Mouse (Mus musculus) CH12.LX (cell line): Measurements from ENCODE around the gene Dennd2a. TPM values are rescaled to one million over a fixed set of nuclear protein-coding genes. Genes with fewer than 3 reads are reported as not detected.

ENCODE experiments used
- DNase-seq: peaks from one replicate; pipeline ENCODE4 v3.0.0-alpha.2; 2013; ENCODE audit errors: extremely low read depth
- H3K27ac ChIP-seq: 2 replicates; pipeline ENCODE4 v1.5.1; 2012; ENCODE audit warnings: low read depth, mild to moderate bottlenecking, control low read depth, moderate library complexity; ENCODE audit not compliant: insufficient read depth
- H3K27me3 ChIP-seq: replicated peaks from 2 replicates; pipeline ENCODE3; 2012; ENCODE audit warnings: inconsistent platforms
- H3K36me3 ChIP-seq, 2 experiments: replicated peaks in 1 of 2; 2 replicates each; pipeline versions ENCODE3 to v1.6.1; 2012; ENCODE audit warnings: inconsistent platforms in 1 of 2, low read length in 1 of 2, mild to moderate bottlenecking in 1 of 2, mixed read lengths in 1 of 2, moderate library complexity in 1 of 2; ENCODE audit not compliant: control insufficient read depth in 1 of 2, insufficient read depth in 1 of 2
- H3K4me1 ChIP-seq, 2 experiments: 2 replicates each; pipeline ENCODE4 v1.6.1; 2012; ENCODE audit warnings: inconsistent platforms in 1 of 2, moderate library complexity in 1 of 2; ENCODE audit not compliant: insufficient read depth in 2 of 2, control insufficient read depth in 1 of 2
- H3K4me2 ChIP-seq: 2 replicates; pipeline ENCODE4 v1.6.1; 2012; ENCODE audit warnings: low read depth, mild to moderate bottlenecking, control low read depth; ENCODE audit not compliant: poor library complexity, insufficient read depth, severe bottlenecking
- H3K4me3 ChIP-seq, 3 experiments: fragments of 150-350 bp in 1 of 3; sonication (generic) in 1 of 3; replicated peaks in 1 of 3; 2 replicates each; pipeline versions ENCODE3 to v1.5.1; 2011 to 2012; ENCODE audit warnings: low read depth in 2 of 3, low read length in 2 of 3, mild to moderate bottlenecking in 2 of 3, moderate library complexity in 2 of 3, control low read depth in 1 of 3, improper control_type of control experiment in 1 of 3, inconsistent platforms in 1 of 3, mixed read lengths in 1 of 3; ENCODE audit not compliant: poor library complexity in 1 of 3
- H3K79me2 ChIP-seq: replicated peaks from 2 replicates; pipeline ENCODE4 v1.6.1; 2012; ENCODE audit warnings: mild to moderate bottlenecking, moderate library complexity; ENCODE audit not compliant: control insufficient read depth, poor library complexity, insufficient read depth, severe bottlenecking; ENCODE audit errors: extremely low read depth
- H3K9ac ChIP-seq: 2 replicates; pipeline ENCODE4 v1.6.1; 2012; ENCODE audit warnings: low read depth, mild to moderate bottlenecking, control low read depth, moderate library complexity; ENCODE audit not compliant: insufficient read depth
- H3K9me3 ChIP-seq: replicated peaks from 2 replicates; pipeline ENCODE3; 2012; ENCODE audit warnings: low read length, inconsistent platforms, mixed read lengths
- BHLHE40 ChIP-seq: IDR thresholded peaks from 2 replicates; pipeline ENCODE4 v1.6.1; 2011; ENCODE audit warnings: mild to moderate bottlenecking, low read depth, low read length, improper control_type of control experiment
- CHD2 ChIP-seq: IDR thresholded peaks from 2 replicates; pipeline ENCODE4 v1.6.1; 2011; ENCODE audit warnings: low read length, improper control_type of control experiment
- CTCF ChIP-seq, 2 experiments: IDR thresholded peaks in 1 of 2; conservative IDR thresholded peaks in 1 of 2; 2 replicates each; pipeline ENCODE4 v1.5.1; 2011 to 2012; ENCODE audit warnings: low read depth in 2 of 2, low read length in 2 of 2, improper control_type of control experiment in 1 of 2, inconsistent platforms in 1 of 2, mild to moderate bottlenecking in 1 of 2, moderate library complexity in 1 of 2
- EP300 ChIP-seq: IDR thresholded peaks from 2 replicates; pipeline ENCODE4 v1.6.1; 2011; ENCODE audit warnings: low read length, improper control_type of control experiment
- ETS1 ChIP-seq: conservative IDR thresholded peaks from 2 replicates; pipeline ENCODE4 v1.6.1; 2012; ENCODE audit warnings: low read depth, mild to moderate bottlenecking, inconsistent platforms, low read length, improper control_type of control experiment, moderate library complexity
- HCFC1 ChIP-seq: IDR thresholded peaks from 2 replicates; pipeline ENCODE4 v1.6.1; 2012; ENCODE audit warnings: low read depth, mild to moderate bottlenecking, inconsistent platforms, low read length, improper control_type of control experiment
- IRF4 ChIP-seq: IDR thresholded peaks from 2 replicates; pipeline ENCODE4 v1.6.1; 2014; ENCODE audit warnings: low read depth, mild to moderate bottlenecking, inconsistent platforms, low read length, improper control_type of control experiment
- JUN ChIP-seq: IDR thresholded peaks from 2 replicates; pipeline ENCODE4 v1.6.1; 2011; ENCODE audit warnings: low read depth, mild to moderate bottlenecking, low read length, improper control_type of control experiment, moderate library complexity; ENCODE audit not compliant: insufficient read depth
- MAFK ChIP-seq: IDR thresholded peaks from 2 replicates; pipeline ENCODE4 v1.6.1; 2011; ENCODE audit warnings: low read length, improper control_type of control experiment; ENCODE audit not compliant: insufficient replicate concordance
- MAX ChIP-seq: IDR thresholded peaks from 2 replicates; pipeline ENCODE4 v1.6.1; 2011; ENCODE audit warnings: low read length, improper control_type of control experiment
- MAZ ChIP-seq: IDR thresholded peaks from 2 replicates; pipeline ENCODE4 v1.6.1; 2012; ENCODE audit warnings: low read depth, mild to moderate bottlenecking, inconsistent platforms, low read length, improper control_type of control experiment, moderate library complexity
- MEF2A ChIP-seq: IDR thresholded peaks from 2 replicates; pipeline ENCODE4 v1.6.1; 2014; ENCODE audit warnings: low read depth, mild to moderate bottlenecking, inconsistent platforms, low read length, improper control_type of control experiment, borderline replicate concordance
- MXI1 ChIP-seq: IDR thresholded peaks from 2 replicates; pipeline ENCODE4 v1.6.1; 2011; ENCODE audit warnings: mild to moderate bottlenecking, low read depth, low read length, improper control_type of control experiment
- MYC ChIP-seq: IDR thresholded peaks from 2 replicates; pipeline ENCODE4 v1.6.1; 2011; ENCODE audit warnings: low read depth, mild to moderate bottlenecking, improper control_type of control experiment, low read length
- NRF1 ChIP-seq: IDR thresholded peaks from 2 replicates; pipeline ENCODE4 v1.6.1; 2014; ENCODE audit warnings: low read depth, mild to moderate bottlenecking, inconsistent platforms, low read length, improper control_type of control experiment, moderate library complexity
- POLR2AphosphoS2 ChIP-seq: IDR thresholded peaks from 2 replicates; pipeline ENCODE4 v1.6.1; 2011; ENCODE audit warnings: low read depth, low read length, improper control_type of control experiment
- RAD21 ChIP-seq: IDR thresholded peaks from 2 replicates; pipeline ENCODE4 v1.6.1; 2011; ENCODE audit warnings: low read depth, mild to moderate bottlenecking, low read length, improper control_type of control experiment, moderate library complexity
- RCOR1 ChIP-seq: conservative IDR thresholded peaks from 2 replicates; pipeline ENCODE4 v1.6.1; 2012; ENCODE audit warnings: low read depth, mild to moderate bottlenecking, inconsistent platforms, low read length, improper control_type of control experiment
- SIN3A ChIP-seq: IDR thresholded peaks from 2 replicates; pipeline ENCODE4 v1.6.1; 2012; ENCODE audit warnings: low read length, improper control_type of control experiment, inconsistent platforms
- SMC3 ChIP-seq: IDR thresholded peaks from 2 replicates; pipeline ENCODE4 v1.6.1; 2011; ENCODE audit warnings: low read depth, low read length, improper control_type of control experiment
- TBP ChIP-seq: conservative IDR thresholded peaks from 2 replicates; pipeline ENCODE4 v1.6.1; 2011; ENCODE audit warnings: low read depth, low read length, improper control_type of control experiment
- TCF12 ChIP-seq: IDR thresholded peaks from 2 replicates; pipeline ENCODE4 v1.6.1; 2014; ENCODE audit warnings: low read depth, mild to moderate bottlenecking, inconsistent platforms, low read length, improper control_type of control experiment
- USF1 ChIP-seq: IDR thresholded peaks from 2 replicates; pipeline ENCODE4 v1.6.1; 2014; ENCODE audit warnings: low read depth, mild to moderate bottlenecking, inconsistent platforms, low read length, improper control_type of control experiment
- USF2 ChIP-seq: conservative IDR thresholded peaks from 2 replicates; pipeline ENCODE4 v1.6.1; 2011; ENCODE audit warnings: low read depth, low read length, improper control_type of control experiment
- ZC3H11A ChIP-seq: IDR thresholded peaks from 2 replicates; pipeline ENCODE4 v1.6.1; 2012; ENCODE audit warnings: low read depth, mild to moderate bottlenecking, inconsistent platforms, low read length, improper control_type of control experiment
- dilution Hi-C: fragments of 300-500 bp; cut with MboI; formaldehyde crosslinking; loops from 2 replicates; pipeline ENCODE4 v1.14.3; 2020; ENCODE audit warnings: low sequenced_read_pairs; ENCODE audit not compliant: extremely low pct_unique_long_range_greater_than_20kb, extremely low pct_ligation_motif_present
- in situ Hi-C: fragments of 300-500 bp; cut with MboI; formaldehyde crosslinking; loops from 3 replicates; pipeline ENCODE4 v1.14.3; 2019; ENCODE audit warnings: low sequenced_read_pairs, low pct_ligation_motif_present, low pct_unique_long_range_greater_than_20kb, mixed read lengths
- polyA plus RNA-seq: library from polyadenylated mRNA; unstranded; fragments of >175 nt; gene quantifications from 2 replicates; pipeline ENCODE4 v1.2.1, GENCODE M21; 2012; ENCODE audit warnings: low read depth; ENCODE audit not compliant: insufficient read length
- total RNA-seq, 2 experiments: library from RNA; depleted of rRNA; stranded (reverse); fragments of 300-350 nt in 1 of 2; fragments of >200 nt in 1 of 2; gene quantifications; 2 replicates each; pipeline ENCODE4 v1.2.3; 2012 to 2014

The Dennd2a gene
- total and polyA plus RNA-seq, 3 experiments: 3.7 to 10.6 (median 9.1) TPM

DNA sequence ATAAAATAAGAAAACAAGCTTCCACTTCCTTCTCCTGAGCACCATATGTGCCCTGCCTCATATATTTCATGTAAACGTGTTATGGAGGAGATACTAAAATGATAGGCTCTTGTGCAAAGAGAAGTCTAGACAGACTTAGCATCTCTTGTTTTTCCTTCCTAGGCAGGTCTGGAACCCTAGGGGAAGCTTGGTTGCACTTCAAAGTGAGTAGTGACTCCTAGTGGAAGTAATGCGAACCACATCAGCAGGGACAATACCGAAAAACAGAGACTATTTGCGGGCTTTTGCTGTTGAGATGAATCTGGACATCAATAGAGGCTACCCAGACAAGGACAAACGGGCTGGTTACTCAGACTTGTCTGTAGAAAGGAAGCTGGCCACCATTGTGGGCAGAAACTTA lies 9.9 kb upstream of the Dennd2a start (continued):
- TF ChIP-seq SMC3 (peak; percentile 91), ETS1 (no peak), USF1 (no peak), POLR2AphosphoS2 (no peak), MAZ (no peak), RCOR1 (0 out of 2 replicates have a peak, but pooled peaks have one; percentile 37), SIN3A (peak; percentile 53; the same call in 1 of the 2 replicates), IRF4 (peak; percentile 57; the same call in 1 of the 2 replicates), USF2 (no peak), HCFC1 (0 out of 2 replicates have a peak, but pooled peaks have one; percentile 23)
- TF ChIP-seq, all 38 proteins: peak for 15

DNA sequence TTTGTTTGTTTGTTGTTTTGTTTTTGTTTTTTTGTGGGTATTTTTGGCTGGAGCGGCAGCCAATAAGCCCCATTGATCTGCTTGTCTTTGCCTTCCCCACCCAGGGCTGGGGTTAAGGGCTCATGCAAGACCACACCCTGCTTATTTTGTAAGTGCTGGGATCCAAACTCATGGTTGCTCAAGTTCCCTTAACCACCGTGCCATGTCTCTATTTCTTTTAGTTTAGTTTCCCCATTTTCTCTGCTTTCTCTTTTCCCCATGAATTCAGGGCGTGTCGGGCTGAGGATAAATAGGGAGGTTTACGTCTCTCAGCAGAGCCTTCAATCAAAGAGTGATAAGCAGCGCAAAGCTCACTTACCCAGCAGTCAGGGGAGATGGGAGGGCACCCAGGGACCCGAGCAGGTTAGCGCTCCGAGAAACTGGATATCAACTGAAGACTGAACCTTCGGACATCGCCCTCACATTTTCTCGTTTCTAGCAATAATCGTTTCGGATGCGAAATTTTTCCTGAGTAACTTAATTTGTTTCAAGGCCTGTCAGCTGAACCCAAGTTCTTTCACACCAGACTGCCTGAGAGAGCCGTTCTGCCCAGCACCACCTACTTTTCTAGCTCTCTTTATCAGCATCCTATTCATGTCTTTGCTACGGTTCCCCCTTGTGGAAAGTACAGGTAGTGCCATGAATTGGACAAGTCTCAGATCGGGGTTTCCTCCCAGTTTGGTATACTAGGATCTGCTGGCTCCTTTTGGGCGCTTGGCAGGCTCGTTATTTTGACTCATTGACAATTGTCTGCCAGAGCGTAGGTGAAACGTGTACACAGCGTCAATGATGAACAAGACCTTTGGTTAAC lies 4.7 kb upstream of the Dennd2a start:
- TF ChIP-seq CHD2 (no peak), USF2 (no peak), MAX (no peak), HCFC1 (no peak), BHLHE40 (no peak), MEF2A (no peak), ZC3H11A (peak; percentile 76), MAFK (no peak), CTCF (conservative IDR thresholded peaks at IDR 0.05 in 1 of 2, IDR thresholded peaks at IDR 0.05 in 1 of 2; ENCODE audit: low read depth in 2 of 2, low read length in 2 of 2) (peak; percentile 58 to 97), MXI1 (no peak), SMC3 (peak; percentile 97), EP300 (no peak), IRF4 (peak; percentile 47; the same call in 1 of the 2 replicates), JUN (no peak), TBP (no peak), SIN3A (0 out of 2 replicates have a peak, but pooled peaks have one; percentile 40), TCF12 (no peak), RAD21 (peak; percentile 94), NRF1 (no peak), MYC (0 out of 2 replicates have a peak, but pooled peaks have one; percentile 23)
- H3K9ac ChIP-seq: no peak overlapping the region
- no peak overlapping the region for H3K4me3 ChIP-seq
- no peaks in the 10 kb centered on the region for H3K36me3 ChIP-seq
- no peaks in the 10 kb centered on the region for H3K9me3 ChIP-seq
- H3K79me2 ChIP-seq: no peaks in the 10 kb centered on the region
- H3K27me3 ChIP-seq: peaks cover 7% of the 10 kb centered on the region
- H3K4me2 ChIP-seq: no peak overlapping the region
- dilution Hi-C loops: loop anchor here (25.0 kb wide), 1 partner anchor 100 kb away; no protein-coding TSS in a partner anchor
- H3K27ac ChIP-seq: no peak overlapping the region
- peak; percentile 88 for DNase-seq
- in situ Hi-C loops: loop anchor here (10.0 kb wide), 1 partner anchor 222 kb away; no protein-coding TSS in a partner anchor
- H3K4me1 ChIP-seq: peaks cover 0 to 11% of the 10 kb centered on the region in 2 experiments; a peak in 2 of 4 replicates
